Mouse (Mus musculus) layer of hippocampus, postnatal 14 days (tissue): ENCODE measurements around the gene Hdac8. TPM values are rescaled to one million over a fixed set of nuclear protein-coding genes. Genes with fewer than 3 reads are reported as not detected.

ENCODE experiments used
- DNase-seq, 2 experiments: peaks; one replicate each; pipeline ENCODE4 v3.0.0; 2021 to 2022; ENCODE audit warnings: low spot score in 2 of 2, mixed read lengths in 1 of 2
- total RNA-seq, 2 experiments: library from RNA; stranded (reverse); gene quantifications; 2 replicates each; pipeline ENCODE4 v1.2.3; 2021

Gene Hdac8
- total RNA-seq, 2 experiments from 2014 or later = 16.4 to 17.0 TPM

- DNase-seq = no peak
Observed at GRCm38 (mm10) chrX:102348886-102349486, 156.2 kb downstream of the Hdac8 start.

- DNase-seq = no peak
Observed at GRCm38 (mm10) chrX:102341688-102342087, 163.5 kb downstream of the Hdac8 start.

DNA sequence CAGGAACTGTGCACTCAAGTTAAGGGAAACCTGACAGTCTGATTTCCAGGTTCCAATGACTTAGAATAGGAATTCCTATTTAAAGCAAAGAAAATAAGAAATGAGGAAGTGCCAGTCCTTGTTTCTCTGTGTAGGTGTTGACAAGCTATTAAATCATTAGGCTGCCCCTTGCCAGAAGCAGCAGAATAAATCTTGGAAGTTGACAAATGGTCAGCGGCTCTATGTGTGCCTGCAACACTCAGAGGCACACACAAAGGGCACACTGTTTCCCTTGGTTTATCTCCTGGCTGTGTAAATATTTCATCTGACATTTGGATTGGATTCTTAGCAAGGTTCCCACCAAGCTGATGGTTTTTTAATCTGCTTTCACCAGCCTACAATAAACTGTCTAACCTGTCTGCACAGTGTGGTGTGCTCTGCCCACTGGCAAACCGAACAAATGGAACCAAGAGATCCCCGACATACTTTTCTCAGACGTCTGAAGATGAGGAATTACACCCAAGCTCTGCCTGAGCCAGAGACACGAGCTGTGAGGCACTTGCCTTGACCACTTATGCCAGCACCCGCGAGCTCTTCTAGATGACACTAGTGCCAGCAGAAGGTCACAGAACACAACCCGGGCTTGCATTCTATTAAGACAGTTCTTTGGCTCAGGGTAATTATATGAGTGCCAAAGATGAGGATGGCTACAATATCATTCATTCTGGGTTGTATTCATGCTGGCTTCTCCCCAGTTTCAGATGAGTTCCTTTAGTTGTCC is 165.6 kb downstream of the Hdac8 start:
- DNase-seq = no peak

- no peak for DNase-seq
Observed at GRCm38 (mm10) chrX:102319696-102320095, 185.5 kb downstream of the Hdac8 start.

- DNase-seq = no peak
Observed at GRCm38 (mm10) chrX:102319252-102319651, 185.9 kb downstream of the Hdac8 start.

DNA sequence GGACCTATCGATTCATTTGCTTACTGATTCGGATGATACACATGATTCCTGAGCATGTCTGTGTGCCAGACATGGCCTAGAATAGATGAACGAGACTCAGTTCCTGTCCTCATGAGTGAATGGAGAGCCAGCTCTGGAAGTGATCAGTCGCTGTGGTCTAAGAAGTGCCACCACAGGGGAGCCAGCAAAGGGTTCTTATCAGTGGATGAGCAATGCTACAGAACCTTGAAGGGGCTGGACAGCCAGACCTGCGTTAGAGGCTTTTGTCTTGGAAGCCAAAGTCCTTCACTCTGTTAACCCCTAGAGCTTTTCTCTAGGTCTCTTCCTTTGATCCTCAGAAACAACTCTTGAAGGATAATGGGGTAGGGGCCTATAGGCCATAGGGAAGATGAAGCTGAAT is 186.4 kb downstream of the Hdac8 start:
- no peak for DNase-seq

DNA sequence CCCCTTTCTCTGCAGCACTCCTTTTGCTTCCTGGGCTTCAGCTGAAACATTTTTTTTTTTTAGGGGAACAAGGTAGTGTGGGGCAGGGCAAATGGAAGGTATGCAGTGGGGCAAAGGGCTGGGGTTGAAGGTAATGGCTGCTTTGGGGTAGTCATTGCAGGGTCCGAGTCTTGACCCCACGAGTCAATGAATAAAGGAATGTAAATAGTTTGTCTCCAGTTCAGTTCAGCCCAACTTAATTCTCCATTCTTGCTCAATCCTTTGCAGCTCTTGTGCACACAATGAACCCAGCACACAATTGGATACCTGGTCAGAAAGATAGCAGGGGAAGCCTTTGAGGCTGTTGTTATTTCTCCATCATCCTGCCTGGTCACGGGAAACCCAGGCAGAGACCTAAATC is 194.0 kb downstream of the Hdac8 start:
- no peak for DNase-seq

GRCm38 (mm10) chrX:102307511-102307910 is 197.6 kb downstream of the Hdac8 start:
- DNase-seq = no peak

- no peak for DNase-seq
Observed at GRCm38 (mm10) chrX:102305806-102306205, 199.4 kb downstream of the Hdac8 start.

- no peak for DNase-seq
Observed at GRCm38 (mm10) chrX:102304914-102305313, 200.2 kb downstream of the Hdac8 start.

GRCm38 (mm10) chrX:102302476-102302875 is 202.7 kb downstream of the Hdac8 start:
- DNase-seq = no peak

GRCm38 (mm10) chrX:102284889-102285288 is 220.3 kb downstream of the Hdac8 start:
- no peak for DNase-seq

GRCm38 (mm10) chrX:102262620-102263345 is 242.4 kb downstream of the Hdac8 start:
- no peak for DNase-seq

GRCm38 (mm10) chrX:102259772-102260171 is 245.4 kb downstream of the Hdac8 start:
- DNase-seq = no peak

- peak in 1 of 2 experiments; percentile 11 for DNase-seq
Observed at GRCm38 (mm10) chrX:102253892-102254291, 251.3 kb downstream of the Hdac8 start.

DNA sequence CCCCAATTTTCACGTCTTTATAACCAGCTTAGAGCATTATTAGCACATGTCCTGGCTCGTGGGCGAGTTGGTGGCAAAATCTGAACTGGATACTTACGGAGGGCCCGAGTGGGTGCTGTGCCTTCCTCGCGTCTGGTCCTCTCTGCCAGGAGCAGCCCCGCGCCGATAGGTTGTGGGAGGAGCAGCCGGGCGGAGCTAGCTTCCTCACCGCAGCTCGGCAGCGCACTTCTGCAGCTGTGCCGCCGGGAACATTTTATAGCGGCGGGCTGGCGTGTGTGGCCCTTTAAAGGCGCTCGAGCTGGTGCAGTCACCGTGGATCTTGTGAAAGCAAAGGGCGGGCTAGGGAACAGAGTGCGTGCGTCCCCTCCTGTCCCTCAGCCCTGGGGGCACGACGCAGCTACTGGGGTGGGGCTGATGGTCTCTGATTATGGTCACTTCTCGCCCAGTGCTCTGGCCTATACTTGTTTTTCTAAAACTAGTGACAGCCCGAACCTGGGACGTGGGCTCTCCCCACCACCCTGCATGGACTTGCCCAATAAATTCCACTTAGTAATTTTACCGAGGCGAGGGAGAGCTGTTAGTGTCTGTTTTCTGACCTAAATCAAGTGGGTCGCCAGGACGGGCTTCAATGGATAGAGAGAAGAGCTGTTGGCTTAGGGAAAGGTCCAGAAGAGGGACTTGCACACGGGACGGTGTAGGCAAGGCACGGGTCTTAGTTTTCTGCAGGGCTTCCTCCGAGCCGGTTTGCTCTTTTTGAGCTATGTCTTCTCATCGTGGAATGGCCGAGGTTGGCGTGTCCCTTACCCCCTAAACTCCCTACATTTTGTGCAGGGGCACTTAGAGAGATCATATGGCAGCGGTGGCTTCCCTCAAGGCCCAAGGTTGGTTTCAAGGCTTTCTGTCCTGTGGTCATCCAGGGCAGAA is 253.0 kb downstream of the Hdac8 start, which contains the start of gene Cited1:
Gene Cited1, minus strand, starts transcription at position 245 of the 924 bp plus-strand sequence.
- peak; percentile 31 to 41 for DNase-seq

- peak in 1 of 2 experiments; percentile 1 for DNase-seq
Observed at GRCm38 (mm10) chrX:102251221-102251936, 253.8 kb downstream of the Hdac8 start.

DNA sequence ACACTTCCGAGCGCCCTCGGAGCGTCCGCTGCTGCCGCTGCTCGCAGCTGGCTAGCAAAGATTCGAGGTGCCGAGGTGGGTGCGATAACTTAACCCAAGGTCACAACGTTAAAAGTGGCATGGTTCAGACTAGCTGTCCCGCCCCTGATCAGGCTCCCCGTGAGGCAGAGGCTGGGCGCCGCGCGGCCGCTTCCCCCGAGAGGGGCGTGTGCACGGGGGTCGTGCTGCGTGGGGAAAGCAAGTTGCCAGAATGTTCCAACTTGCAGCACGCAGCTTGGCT is 254.3 kb downstream of the Hdac8 start:
- no peak for DNase-seq

DNA sequence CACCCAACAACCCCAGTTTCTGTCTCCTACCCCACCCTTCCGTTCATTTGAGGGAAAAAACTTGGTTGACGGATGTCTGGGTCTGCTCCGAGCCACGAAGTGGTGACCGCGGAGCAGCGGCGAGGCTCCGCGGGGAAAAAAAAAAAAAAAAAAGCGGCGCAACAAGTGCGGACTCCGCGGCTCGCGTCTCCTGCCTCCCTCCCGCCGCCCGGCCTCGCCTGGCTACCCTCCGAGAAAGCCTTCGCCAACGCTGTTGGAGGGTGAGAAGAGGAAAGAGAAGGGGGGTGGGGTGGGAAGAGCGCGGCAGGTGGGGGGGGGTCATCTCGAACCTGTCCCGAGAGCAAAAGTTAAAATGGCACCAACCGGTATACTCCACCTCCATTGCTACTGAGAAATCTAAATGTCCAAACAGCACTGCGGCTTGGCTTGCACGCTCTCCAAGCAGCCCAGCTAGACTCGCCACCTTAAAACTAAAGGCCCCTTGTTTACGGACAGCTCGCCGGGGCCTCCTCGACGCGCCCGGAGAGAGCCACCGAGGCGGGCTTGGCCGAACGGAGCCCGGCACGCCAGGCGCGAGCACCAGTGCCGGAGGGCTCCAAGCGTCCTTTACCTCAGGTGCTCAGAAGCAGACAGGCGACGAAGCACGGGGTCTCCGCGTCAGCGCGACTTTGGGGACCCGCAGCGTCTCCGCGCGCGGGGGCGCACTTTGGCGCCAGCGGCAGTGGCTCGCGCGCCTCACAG is 254.8 kb downstream of the Hdac8 start:
- DNase-seq = no peak

- DNase-seq = no peak
Observed at GRCm38 (mm10) chrX:102244334-102244733, 260.8 kb downstream of the Hdac8 start.
